Mouse (Mus musculus) megakaryocyte, embryonic 14.5 days (primary cell): ENCODE results near the gene G3bp2. TPM values are rescaled to one million over a fixed set of nuclear protein-coding genes. Genes with fewer than 3 reads are reported as not detected.

Experiments used
- H3K27me3 ChIP-seq: replicated peaks from 2 replicates; pipeline ENCODE3; 2012; ENCODE audit warnings: inconsistent platforms
- H3K36me3 ChIP-seq: replicated peaks from 2 replicates; pipeline ENCODE3; 2012; ENCODE audit warnings: low read length, inconsistent platforms, mixed read lengths
- H3K4me1 ChIP-seq: 2 replicates; pipeline ENCODE4 v1.6.1; 2012; ENCODE audit warnings: inconsistent platforms
- H3K4me3 ChIP-seq: replicated peaks from 2 replicates; pipeline ENCODE3; 2012; ENCODE audit warnings: moderate library complexity, mild to moderate bottlenecking, inconsistent platforms
- H3K9me3 ChIP-seq: 2 replicates; pipeline ENCODE4 v1.6.1; 2012; ENCODE audit warnings: inconsistent platforms
- FLI1 ChIP-seq: IDR thresholded peaks from 2 replicates; pipeline ENCODE4 v1.6.1; 2012; ENCODE audit warnings: low read length, inconsistent platforms, mixed read lengths
- GATA1 ChIP-seq: IDR thresholded peaks from 3 replicates; pipeline ENCODE4 v1.6.1; 2012; ENCODE audit warnings: mixed read lengths, low read length, inconsistent platforms, borderline replicate concordance
- polyA plus RNA-seq: library from polyadenylated mRNA; stranded (reverse); fragments of >175 nt; gene quantifications from 2 replicates; pipeline ENCODE4 v1.2.3, GENCODE M21; 2012; ENCODE audit warnings: low replicate concordance; ENCODE audit not compliant: insufficient read depth

G3bp2 gene
- polyA plus RNA-seq, 1 experiment = 11.5 TPM

DNA sequence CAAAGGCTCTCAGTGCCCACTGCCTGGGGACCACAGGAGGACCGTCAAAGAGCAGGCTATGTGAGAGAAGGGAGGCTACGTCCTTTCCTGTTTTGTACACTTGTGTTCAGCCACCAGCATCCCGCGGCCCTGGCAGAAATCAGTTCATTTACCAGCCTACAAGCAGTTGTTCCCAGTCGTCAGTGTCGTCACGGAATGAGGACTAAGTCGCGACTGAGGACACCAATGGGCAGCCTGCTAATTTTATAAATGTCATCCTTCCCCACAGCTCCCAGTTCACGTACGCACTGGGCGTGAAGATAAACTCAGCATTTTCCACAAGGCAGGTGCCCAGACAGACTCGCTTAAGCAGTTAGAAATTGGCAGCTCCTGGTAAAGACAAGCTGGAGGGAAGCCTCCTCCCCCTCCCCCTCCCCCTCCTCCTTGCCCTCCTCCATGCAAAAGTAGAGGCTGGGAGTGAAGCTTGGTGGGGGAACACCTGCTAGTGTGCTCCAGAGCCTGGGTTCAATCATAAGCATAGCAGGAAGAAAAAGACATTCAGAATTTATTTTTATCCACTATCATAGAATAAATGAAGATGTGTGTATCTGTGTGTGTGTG, 20.4 kb upstream of the G3bp2 start:
- TF ChIP-seq GATA1 (no peak), FLI1 (no peak)
- Histone ChIP-seq H3K27me3 (peaks cover 3% of the 10 kb centered on the region), H3K4me3 (no peak overlapping the region)

DNA sequence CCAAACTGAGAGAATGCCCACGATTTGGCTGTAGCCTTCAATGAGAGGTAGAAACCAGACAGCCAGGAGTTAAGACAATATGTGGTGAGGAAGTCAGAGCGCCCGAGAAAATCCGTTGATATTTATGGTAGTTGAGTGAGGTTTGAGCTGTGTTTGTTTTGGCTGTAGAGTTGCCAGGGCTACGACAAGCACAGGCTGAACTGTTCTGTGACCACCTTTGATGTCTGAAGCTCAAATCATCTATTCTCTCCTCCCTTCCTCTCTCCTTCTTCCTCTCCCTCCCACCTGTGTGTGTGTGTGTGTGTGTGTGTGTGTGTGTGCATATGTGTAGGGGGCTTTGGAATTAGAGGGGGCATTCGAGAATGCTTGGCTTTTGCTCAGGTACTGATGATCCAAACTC, 19.5 kb upstream of the G3bp2 start:
- no peaks in the 10 kb centered on the region for H3K9me3 ChIP-seq
- H3K4me3 ChIP-seq = no peak overlapping the region
- H3K4me1 ChIP-seq = peaks cover 9% of the 10 kb centered on the region
- no peak for TF ChIP-seq GATA1
- no peak for TF ChIP-seq FLI1
- no peaks in the 10 kb centered on the region for H3K36me3 ChIP-seq
- H3K27me3 ChIP-seq = peaks cover 3% of the 10 kb centered on the region

More for the DNA sequence above, 20.4 kb upstream of the G3bp2 start:
- peaks cover 9% of the 10 kb centered on the region for H3K4me1 ChIP-seq
- no peaks in the 10 kb centered on the region for H3K36me3 ChIP-seq
- H3K9me3 ChIP-seq = no peaks in the 10 kb centered on the region

DNA sequence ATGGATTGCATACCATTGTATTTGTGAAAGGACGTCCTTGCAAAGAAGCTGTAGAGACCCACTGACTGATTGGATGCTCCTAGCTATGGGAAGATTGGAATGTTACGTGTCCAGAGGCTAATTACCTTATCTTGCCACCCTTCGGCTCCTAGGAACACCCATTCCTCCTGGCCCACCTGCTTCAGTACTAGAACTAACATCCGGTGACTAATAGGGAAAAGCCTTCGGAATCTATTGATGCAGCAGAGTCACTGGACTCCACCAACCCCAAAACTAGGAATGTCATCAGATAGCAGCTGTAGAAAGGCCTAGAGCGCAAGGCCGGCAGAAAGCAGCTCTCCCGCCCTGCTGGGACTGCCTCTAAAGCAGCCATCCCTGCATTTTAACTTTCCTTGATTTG, 18.1 kb upstream of the G3bp2 start:
- peaks cover 9% of the 10 kb centered on the region for H3K4me1 ChIP-seq
- TF ChIP-seq FLI1 = no peak
- no peak for TF ChIP-seq GATA1
- H3K27me3 ChIP-seq = peaks cover 3% of the 10 kb centered on the region
- no peaks in the 10 kb centered on the region for H3K9me3 ChIP-seq
- no peak overlapping the region for H3K4me3 ChIP-seq
- no peaks in the 10 kb centered on the region for H3K36me3 ChIP-seq

DNA sequence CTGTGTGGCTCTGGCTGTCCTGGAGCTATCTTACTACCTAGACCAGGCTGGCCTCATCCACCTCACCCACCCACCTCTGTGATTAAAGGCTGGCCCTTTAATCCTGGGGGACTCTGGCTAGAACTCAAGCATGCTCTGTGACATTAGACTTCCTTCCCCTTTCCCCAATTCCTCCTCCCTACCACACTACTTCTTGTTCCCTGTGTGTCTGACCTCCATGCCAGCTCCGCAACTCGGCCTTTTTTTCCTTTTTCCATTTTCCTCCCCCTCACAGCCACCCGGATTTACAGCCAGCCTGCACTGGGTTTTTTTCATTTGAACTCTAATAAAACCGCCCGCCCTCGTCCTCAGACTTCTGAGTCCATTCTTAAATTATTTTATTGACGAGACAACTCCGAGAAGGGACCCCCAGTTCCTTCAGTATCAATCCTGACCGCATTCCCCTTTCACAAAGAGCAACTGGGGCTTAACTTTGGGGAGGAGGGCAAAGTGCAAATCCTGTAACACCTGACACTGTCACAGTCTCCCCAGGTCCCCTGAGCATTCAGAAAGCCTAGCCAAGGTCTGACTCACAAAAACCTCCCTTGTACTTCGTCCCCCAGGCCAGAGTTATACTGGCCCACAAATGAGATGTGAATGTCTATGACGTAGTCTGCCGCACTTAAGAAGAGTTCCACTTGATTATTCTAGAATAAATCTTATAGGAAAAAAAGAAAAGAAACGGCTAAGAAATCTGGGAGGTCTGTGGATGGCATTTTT, 15.0 kb upstream of the G3bp2 start:
- Histone ChIP-seq H3K4me3 (no peak overlapping the region), H3K27me3 (peaks cover under 1% of the 10 kb centered on the region), H3K9me3 (no peaks in the 10 kb centered on the region; the same call in 1 of the 2 replicates), H3K4me1 (peaks cover 4% of the 10 kb centered on the region), H3K36me3 (peaks cover 3% of the 10 kb centered on the region)
- no peak for TF ChIP-seq FLI1
- no peak for TF ChIP-seq GATA1

DNA sequence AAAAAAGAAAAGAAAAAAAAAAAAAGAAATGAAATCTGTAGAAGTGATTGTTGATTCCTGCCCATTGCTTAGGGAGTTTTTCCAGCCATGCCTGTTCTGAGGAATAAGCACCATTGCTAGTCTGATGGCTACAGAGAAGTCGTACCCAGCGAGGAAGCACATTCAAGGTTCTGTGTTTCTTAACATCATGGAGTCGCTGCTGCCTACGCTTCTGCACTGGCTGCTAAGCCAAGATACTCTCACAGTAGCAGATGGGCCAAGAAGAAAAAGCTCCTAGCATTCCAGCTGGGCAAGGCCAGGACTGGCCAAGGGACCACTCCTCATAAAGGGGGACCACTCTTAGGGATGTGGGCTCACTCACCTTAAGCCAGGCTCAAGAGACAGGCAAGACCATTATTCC, 14.3 kb upstream of the G3bp2 start:
- Histone ChIP-seq H3K4me3 (no peak overlapping the region), H3K27me3 (no peaks in the 10 kb centered on the region), H3K4me1 (peaks cover 10% of the 10 kb centered on the region), H3K9me3 (no peaks in the 10 kb centered on the region; the same call in 1 of the 2 replicates), H3K36me3 (peaks cover 3% of the 10 kb centered on the region)
- TF ChIP-seq GATA1 (no peak), FLI1 (no peak)

DNA sequence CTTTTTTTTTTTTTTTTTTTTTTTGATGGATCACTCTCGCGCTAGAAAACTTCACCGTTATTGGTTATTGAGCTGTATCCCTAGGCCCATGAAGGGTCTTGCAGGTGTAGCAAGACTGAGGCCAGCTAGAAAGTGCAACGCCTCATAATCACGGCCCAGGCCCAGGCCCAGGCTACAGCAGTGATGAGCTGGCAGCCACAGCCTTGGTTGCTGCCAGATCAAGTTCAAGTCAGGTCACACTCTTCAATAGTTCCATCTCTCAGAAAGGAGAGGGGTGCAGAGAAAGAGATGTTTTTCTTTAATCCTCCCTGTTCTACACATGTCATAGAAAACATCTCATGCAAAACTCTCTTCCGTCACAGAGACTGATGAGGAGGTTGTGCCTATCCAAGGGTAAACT, 13.3 kb upstream of the G3bp2 start:
- Histone ChIP-seq H3K9me3 (no peaks in the 10 kb centered on the region; the same call in 1 of the 2 replicates), H3K4me3 (no peak overlapping the region), H3K4me1 (peaks cover 10% of the 10 kb centered on the region), H3K27me3 (no peaks in the 10 kb centered on the region), H3K36me3 (peaks cover 3% of the 10 kb centered on the region)
- TF ChIP-seq FLI1 (no peak), GATA1 (no peak)

DNA sequence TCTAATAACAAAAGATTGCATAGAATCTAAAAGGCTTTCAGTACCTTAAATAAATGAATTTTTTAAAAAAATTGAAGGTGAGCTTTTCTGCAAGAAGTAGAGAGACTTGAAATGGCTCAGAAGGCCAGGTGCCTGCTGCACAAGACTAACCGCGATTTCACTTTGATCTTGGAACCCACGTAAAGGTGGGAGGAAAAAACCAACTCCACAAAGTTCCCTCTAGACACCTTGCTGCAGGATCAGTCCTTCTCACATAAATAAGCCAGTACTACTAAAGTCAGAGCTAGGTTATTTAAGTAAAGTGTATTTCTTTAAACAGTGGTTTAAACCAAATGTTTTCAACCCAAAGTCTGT, 10.5 kb upstream of the G3bp2 start:
- TF ChIP-seq GATA1 (no peak), FLI1 (no peak)
- no peaks in the 10 kb centered on the region; the same call in 1 of the 2 replicates for H3K9me3 ChIP-seq
- peaks cover 10% of the 10 kb centered on the region for H3K4me1 ChIP-seq
- H3K4me3 ChIP-seq = peak overlapping the region; percentile 85
- H3K27me3 ChIP-seq = no peaks in the 10 kb centered on the region
- H3K36me3 ChIP-seq = peaks cover 3% of the 10 kb centered on the region

DNA sequence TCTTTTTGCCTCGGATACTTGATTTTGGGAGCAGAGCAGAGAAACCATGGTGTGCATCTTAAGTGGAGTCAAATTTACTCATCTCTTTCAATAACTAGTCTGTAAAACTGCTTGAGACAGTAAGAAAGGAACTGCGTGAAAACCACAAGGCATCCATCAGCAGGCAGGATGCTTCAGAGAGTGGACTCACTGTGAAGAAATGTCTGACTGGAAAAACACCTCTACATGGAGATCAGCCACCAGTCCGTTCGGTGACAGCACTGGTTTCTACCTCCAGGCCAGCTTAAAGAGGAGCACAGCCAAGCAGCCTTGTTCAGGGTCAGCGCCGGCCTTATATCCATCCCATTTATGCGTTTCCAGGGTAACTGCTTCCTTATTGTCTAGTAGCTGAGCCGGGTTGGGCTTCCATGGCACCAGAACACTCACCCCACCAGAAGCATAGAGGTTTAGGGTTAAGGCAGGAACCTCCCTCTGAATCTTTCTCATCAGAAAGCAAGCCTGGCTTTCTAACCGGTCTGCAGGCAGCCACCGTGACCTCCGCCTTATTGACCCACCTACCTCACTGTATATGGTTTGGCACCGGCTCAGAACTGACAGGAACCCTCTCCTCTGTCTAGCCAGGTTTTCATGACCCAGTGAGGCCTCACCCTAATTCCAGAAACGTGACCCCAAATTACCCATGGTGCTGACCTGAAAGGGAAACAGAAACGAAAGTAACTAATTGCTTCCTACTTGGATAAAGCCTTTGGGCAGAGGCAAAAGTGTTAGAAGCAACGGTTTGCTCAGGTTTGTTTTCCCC, 9.9 kb upstream of the G3bp2 start:
- H3K9me3 ChIP-seq = no peaks in the 10 kb centered on the region; the same call in 1 of the 2 replicates
- peak overlapping the region; percentile 85 for H3K4me3 ChIP-seq

DNA sequence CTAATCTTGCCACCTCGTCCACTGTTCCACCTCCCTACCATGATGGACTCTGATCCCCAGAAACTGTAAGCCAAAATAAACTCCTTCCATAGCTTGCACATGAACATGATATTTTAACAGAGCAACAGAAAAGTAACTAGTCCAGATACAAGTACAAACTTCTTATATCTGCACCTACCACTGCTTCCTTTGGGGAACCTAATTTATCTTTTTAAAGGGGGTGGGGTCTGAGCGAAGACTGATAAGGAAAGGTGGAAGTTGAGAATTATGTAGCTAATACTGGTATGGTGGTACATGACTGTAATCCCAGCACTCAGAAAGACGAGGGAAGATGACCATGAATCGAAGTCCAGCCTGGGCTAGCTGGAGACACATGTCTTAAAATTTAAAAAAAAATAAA, 4.0 kb upstream of the G3bp2 start:
- TF ChIP-seq GATA1 = no peak
- no peak for TF ChIP-seq FLI1
- Histone ChIP-seq H3K4me1 (peaks cover 8% of the 10 kb centered on the region), H3K9me3 (peaks cover 5% of the 10 kb centered on the region; the same call in 1 of the 2 replicates), H3K36me3 (peaks cover 6% of the 10 kb centered on the region), H3K4me3 (no peak overlapping the region), H3K27me3 (no peaks in the 10 kb centered on the region)

More for the DNA sequence above, 9.9 kb upstream of the G3bp2 start:
- H3K27me3 ChIP-seq = no peaks in the 10 kb centered on the region
- peaks cover 3% of the 10 kb centered on the region for H3K36me3 ChIP-seq
- TF ChIP-seq FLI1 (no peak), GATA1 (no peak)
- H3K4me1 ChIP-seq = peaks cover 10% of the 10 kb centered on the region
